Mouse (Mus musculus) cerebellum, adult (tissue): ENCODE results near the gene Smoc1.

ENCODE experiments used
- ATAC-seq: cut with Nextera tagmentation; 2 replicates; pipeline ENCODE4 v1.9.2; 2017; ENCODE audit warnings: mild to moderate bottlenecking, moderate library complexity, mixed read lengths; ENCODE audit not compliant: insufficient number of reproducible peaks, low FRiP score, low TSS enrichment

The Smoc1 gene

DNA sequence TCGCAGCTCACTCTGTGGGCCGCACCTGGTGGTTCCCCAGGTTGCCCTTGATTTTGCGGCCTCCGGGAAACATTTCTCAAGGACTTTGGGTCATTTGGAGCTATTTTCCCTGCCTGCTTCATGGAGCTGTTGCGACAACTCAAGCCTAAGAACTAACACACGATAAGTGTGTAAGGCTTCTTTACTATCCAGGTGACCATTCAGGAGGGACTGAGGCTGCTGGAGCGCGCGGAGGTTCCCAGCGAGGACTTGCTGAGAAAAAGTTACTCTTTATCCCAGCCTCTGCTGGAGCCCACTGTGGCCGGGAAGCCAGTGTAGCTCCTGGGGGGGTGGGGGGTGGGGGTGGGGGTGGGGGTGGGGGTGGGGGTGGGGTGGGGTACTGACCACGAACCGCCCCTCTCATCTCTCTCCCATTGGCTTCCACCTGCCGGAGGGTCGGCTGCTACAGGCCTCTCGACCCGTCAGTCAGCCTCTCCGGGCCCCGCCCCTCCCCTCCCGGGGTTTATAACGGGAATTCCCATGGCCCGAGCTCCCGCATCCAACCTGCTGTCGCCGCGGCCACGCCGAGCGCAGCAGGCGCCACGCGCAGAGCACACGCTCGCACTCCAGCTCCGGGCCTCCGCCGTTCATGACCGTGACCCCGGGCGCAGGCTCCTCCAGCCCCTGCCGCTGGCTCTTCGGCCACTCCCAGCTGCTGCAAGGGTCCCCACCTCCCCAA lies at the start of gene Smoc1:
Gene Smoc1, plus strand, starts transcription at position 532 of the 718 bp plus-strand sequence.
- peak; percentile 62 for ATAC-seq

DNA sequence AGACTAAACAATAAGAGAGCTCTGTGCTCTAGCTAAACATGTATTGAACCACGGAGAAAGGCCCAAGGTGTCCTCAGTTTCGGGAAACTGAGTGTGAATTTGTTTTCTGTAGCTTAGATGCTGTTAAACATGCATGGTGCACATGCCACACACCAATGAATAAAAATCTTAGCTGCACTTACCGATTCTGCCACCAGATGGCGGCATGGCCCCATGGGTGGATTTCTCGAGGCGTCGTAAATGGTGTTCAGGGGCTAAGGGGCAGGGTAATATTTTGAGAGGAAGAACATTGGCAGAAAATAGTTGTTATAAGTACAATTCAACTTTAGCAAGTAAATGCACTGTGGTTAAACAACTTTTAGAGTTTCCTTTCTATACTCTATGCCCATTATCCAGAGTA lies 44.3 kb upstream of the Smoc1 start:
- ATAC-seq, result peak; percentile 36; the same call in 1 of the 2 replicates

DNA sequence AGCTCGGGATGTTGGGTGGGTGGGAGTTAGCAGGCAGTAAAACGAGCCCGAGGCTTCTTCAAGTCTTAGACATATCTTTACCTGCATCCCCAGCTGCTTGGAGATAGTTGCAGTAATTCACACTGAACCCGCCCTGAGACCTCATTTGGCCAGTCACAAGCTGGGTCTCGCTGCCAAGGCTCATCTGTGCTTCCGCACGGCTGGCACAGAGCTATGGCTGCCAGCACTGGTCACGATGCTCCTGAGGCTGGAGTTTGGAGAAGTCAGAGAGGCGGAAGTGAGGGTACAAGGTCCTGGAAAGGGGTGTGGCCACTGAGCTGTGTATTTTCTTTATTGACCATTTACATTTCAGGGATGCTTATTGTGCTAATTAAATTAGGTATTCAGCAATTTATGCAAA lies 42.9 kb upstream of the Smoc1 start:
- no peak for ATAC-seq

DNA sequence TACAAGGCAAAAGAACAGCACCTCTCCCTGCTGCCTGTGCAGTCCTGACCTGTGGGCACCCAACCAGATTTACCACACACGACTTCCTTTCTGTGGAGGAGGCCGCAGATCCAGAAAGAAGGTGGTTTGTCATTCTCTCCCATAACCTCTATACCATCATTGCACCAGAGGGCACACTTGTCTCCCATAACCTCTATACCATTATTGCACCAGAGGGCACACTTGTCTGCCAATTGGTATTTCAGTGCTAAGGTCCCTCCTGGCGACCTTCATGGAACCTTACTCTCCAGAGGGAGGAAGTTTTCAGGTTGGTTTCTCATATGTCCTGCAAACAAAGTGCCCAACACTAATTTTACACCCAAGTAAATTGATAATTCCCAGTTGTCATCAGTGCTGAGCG lies 40.0 kb upstream of the Smoc1 start:
- ATAC-seq, result no peak

DNA sequence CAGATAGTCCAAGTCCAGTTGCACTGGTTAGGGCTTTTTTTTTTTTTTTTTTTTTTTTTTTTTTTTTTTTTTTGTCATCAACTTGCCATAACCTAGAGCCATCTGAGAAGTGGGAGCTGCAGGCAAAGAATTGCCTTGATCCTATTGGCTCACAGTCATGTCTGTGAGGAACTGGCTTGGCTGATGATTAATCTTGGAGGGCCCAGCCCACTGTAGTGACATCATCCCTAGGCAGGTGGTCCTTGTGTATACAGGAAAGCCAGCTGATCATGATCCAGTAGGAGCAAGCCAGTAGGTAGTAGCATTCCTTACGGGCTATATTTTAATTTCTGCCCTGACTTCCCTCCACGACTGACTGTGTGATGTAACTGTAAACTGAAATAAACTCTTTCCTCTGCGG lies 38.3 kb upstream of the Smoc1 start:
- no peak for ATAC-seq

DNA sequence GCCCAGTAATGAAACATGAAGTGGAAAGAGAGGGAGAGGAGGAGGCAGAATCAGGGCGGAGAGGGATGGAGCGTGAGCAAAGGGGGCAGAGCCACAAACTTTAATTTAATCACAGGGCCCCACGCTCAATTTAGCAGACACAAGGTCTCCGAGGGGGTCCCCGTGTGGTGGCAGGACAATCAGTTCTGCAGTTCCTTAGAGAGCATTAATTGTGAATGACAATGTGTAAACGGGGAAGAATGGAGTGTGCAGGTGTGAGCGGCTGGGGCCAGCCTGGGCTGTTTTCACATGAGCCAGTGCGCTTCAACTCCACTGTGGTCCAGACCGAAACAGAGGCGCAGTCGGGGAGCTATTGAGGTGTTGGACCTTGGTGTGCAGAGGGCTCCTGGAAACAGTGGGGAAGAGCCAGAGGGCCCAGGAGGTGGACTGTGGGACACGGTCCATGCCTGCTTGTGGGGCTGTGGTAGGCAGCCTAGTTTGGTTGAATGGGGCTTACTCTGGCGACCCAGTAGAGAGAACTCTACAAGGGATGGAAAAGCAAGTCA lies 35.6 kb upstream of the Smoc1 start:
- no peak for ATAC-seq

DNA sequence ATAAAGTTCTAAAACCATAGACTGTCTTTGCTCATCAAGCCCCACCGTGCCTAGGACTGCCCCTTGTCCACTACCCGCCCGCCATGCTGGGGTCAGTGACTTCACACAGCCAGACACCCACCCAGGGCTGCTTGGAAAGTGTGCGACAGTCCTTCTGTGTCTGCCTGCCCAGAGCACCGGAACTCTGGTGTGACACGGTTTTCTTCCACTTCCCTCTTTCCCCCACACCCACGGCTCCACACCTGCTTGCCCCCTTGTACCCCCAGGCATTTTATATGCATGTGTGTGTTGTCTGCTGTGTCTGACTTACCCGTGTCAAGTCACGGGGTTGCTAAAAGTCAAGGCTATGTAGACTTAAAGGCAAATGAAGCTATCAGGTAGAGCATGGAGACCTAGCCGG lies 34.8 kb upstream of the Smoc1 start:
- no peak for ATAC-seq

DNA sequence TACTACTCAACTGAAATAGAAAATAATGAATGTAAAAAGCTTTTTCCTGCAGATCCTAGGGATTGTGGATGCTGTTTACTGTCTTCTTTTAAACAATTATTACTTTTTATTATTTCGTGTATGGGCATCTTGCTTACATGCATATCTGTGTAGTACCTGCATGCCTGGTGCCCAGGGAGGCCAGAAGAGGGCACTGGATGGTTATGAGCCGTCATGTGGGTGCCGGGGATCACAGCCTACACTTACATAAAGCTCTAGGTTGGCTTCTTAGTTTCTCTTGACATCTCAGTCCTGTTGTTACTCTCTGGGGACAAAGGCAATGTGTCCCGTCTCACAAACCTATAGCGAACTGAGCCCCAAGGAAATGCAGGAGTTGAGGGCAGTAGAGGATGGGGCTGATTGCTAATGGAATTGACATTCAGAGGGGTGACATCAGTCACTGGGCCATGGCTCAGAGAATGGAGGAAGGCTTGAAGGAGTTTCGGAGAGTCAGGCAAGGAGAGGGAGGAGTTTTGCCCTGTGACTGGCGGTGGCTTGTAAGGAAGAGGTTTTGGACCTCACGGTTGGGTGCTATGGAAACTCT lies 34.0 kb upstream of the Smoc1 start:
- ATAC-seq, result no peak

DNA sequence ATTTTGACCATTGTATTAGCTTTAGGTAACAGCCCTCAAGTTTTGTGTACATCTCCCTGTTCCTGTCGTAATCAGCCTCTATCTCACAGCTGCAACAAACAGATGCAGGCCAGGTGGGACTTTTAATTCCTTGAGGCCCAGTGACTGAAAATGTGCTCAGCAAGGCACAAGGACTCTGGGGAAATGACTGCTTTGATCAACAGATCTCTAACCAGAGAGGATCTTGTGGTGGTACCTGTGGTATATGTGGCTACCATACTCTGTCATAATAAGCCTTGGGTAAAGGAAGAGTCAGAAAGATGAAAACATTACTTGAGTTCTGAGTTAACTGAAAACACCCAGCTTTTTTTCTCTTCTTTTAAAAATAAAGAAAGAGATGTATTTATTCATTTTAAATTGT lies 32.8 kb upstream of the Smoc1 start:
- no peak for ATAC-seq

DNA sequence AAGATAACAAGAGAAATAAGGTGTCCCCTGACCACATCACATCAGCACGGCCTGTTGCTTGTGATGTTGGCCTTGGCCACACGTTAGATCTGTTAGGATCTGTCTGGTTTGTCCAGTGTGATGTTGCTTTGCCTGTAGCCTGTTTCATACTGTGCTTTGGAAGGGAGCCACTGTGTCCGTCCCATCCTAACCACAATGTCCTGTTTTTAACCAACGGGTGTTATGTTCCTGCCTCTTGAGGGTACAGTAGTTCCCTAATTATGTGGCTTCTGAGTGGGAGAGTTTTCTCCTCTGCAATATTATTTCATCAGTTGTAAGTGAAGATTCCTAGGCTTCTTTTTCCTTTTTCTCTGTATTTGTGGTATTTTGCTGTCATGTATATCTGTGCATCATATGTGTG lies 31.3 kb upstream of the Smoc1 start:
- ATAC-seq, result no peak

DNA sequence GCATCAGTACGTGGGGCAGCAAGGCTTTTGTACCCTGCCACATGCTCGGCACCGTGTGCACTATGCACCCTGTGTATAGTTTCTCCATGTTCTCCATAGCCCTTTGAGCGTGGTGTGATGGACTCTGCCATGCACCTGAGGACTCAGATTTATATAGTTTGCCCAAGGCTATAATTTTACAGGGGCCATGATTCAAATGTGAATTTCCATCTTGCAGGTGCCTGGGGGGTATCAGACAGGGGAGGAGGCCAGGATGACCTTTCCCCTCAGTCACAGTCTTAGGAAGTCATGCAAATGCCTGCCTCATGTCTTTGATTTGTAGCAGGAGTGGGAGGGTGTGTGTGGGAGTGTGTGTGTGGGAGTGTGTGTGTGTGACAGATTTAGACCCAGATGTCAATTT lies 29.0 kb upstream of the Smoc1 start:
- ATAC-seq, result no peak

DNA sequence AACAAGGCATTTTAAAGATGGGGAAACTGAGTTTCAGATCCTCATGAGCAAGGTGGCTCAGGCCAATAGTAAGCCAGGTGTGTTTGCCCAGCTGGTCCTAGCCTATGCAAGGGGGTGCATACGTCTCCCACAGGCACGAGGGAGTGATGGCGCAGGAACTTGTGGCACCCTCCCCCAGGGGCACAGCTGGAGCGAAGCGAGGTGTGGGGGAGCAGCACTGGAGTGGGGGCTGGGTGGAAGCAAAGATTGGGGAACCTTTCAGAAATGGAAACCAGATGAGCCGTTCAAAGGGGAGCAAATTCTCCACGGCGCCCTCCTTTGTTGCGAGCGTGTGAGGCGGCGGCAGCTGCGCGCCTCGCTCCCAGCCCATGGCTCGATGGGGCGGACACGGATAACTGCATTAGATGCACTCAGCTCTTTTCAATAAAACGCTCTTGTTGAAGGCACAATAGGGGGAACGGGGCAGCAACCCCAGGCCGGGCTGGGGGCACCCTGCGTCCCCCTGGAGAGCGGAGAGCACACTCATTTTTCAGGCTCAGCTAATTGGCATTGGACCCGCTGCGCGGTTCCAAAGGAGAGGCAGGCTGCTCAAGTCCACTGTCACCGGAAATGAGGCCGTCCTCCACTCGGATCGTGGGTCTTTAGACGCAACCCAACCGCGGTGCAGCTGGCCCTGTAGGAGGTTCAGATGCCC lies 27.9 kb upstream of the Smoc1 start:
- ATAC-seq, result no peak

DNA sequence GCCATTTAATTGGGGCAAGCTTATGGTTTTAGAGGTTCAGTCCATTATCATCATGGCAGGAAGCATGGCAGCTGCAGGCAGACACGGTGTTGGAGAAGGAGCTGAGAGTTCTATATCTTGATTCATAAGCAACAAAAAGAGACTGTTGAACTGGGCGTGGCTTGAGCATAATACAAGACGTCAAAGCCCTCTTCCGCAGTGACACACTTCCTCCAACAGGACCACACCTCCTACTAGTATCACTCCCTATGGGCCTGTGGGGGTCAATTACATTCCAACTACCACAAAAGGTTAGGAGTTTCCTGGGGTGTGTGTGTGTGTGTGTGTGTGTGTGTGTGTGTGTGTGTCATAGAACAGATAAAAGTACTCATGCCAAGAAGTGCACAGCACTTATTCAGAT lies 25.7 kb upstream of the Smoc1 start:
- no peak for ATAC-seq

DNA sequence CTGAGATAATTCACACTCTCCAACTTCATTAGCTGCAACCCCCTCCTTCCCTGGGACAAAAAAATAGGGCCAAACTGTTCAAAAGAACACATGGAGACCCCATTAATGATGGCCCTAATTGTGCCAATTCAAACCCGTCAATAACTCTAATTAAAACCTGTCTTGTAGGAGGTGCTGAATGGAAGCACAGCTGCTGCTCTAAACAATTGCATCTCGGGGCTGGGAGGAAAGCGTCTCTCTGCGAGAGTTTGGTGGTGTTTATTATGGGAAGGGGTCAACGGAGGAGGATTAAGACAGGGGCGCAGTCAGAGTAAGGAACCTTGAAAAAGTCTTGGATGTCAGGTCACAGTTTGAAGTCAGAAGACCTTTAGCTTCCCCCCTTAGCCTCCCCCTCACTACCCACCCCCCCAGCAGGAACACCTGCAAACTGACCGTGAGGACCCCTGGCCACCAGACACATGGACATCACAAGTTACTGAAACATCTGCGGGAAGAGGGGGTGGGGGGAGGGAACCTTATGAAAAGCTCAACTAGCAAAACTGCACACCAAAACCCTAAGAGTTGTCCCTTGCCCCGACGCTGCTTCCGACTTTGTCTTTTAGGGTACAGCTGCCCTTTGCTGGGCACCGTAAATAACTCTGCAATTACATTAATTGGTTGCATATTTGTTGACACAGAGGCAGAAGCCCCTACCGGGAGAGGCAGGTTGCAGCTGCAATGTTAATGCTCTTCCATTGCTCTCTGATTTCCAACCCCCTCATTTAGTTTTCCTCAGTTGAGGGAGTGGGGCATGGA lies 23.6 kb upstream of the Smoc1 start:
- ATAC-seq, result no peak

DNA sequence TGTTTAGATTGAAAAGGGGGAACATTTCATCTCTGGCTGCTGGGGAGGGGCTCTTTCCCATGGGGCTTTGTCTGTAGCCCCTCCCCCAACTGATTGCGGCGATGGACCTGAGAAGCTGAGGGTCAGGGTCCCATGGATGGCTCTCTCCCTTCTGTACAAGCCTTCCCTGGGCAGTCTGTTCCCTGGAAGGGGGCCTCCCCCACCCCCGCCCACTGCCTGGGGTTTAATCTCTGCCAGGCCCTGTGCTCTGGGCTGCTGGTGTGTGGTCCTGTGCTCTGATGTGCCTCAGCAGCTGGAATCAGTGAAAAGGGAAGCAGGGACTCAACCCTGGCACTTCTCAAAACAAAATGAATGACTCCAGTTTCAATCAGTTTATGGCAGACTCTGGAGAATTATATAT lies 16.8 kb upstream of the Smoc1 start:
- no peak for ATAC-seq

DNA sequence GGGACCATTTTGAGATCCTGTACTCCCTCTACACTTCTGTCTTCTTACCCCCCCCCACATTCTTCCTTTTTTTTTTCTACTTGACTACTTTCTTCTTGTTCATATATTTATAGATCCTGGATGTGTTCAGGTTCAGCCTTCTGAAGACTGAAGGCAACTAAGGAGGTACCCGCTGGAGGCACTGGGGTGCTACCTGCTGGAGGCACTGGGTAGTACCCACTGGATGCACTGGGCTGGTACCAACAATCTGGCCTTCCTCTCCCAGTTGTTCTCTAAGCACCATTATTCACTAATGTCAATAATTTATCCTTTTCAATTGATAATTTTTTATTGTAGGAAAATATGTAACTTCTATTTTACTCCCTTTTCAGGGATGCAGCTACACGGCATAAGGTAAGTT lies 14.6 kb upstream of the Smoc1 start:
- ATAC-seq, result no peak

DNA sequence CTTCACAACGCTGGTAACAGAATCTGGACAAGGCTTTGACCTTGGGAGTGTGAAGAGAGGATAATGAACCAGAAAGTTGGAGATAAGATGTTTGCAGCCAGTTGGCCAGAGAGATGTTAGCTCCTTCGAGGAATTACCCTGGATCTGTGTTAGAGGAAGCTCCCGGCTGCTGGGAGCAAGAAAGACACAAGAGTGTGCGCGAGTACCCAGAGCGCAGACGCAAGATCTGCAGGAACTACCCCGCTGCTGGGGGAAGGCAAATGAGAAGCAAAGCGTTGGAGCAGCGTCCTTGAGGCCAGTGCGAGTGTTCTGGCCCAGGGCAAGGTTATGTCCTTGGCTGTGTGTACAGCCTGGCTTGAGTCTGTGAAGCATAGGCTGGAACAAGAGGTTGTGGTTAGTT lies 13.1 kb upstream of the Smoc1 start:
- no peak for ATAC-seq

DNA sequence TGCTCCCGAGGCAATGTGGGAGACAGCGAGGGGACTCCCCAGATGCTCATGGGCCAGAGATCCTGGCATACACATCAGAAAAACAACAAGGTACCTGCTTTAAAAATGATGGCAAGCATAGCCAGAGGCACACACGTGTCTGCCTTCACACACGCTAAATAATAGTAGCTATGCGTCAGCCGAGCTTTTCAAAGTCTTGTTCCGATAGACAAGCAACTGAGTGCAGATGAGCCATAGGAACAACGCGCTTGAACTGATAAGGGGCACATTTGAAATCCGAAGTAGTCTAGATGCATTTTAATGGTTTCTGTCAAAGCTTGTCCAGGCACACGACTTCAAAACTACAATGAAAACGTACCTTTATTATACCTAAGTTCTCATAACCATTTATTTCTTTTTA lies 9.0 kb upstream of the Smoc1 start:
- no peak for ATAC-seq

DNA sequence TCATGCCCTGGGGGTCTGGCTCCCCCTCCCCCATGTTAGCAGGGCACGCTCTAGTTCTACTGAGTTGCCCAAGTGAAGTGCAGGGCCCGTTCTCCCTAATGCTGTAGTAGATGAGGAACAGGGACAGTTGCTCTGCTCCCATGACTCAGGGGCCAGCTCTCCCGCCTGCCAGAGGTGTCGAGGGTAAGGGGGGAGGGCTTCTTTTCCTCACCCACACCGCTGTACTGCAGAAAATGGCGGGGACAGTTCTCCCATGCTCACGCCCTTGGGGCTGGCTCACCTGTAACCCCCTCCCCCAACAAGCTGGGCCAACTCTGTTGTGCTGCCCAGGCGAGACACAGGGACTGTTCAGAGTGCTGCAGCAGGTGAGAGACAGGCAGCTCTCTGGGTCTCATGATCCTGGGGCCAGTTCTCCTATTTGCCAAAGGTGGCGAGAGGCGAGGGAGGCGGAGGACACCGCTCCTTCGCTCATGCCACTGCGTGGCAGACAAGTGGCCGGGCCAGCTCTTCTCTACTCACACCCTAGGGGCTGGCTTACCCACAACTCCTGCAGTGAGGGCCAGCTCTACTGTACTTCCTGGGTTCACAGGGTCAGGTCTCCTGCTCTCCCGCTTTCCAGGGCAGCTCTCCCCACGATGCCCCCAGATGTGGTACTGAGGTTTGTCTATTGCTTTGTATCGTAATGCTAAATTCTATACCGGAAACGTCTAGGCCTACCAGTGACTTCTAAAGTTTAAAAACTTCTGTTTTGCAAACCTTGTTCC lies 7.9 kb upstream of the Smoc1 start:
- ATAC-seq, result no peak

DNA sequence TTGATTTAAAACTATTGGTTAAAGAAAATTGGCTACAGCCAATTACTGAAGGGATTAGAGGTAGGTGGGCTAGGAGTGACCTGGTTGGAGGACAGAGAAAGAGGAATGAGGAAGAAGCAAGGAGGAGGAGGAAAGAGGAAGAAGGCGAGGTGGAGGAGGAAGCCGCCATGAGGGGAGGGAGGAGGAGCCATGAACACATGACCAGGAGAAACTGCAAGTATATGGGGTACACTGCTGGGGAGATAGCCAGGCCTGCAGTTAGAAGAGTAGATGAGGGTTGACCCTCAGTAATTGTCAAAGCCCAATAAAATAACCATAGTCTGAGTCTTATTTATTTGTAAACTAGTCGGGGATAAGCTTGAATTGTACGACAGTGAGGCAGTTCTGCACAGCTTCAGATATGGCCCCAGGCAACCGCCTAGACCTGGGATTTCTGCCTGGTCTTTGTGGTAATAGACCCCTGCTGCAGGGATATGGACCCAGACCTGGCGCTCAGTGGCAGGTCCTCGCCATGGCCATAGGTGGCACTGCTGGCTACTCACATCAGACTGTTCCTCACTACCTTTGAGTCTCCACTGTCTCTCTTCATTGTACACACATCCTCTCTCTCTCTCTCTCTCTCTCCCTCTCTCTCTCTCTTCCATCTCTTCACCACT lies 7.2 kb upstream of the Smoc1 start:
- ATAC-seq, result no peak
